Mouse (Mus musculus) embryonic facial prominence, embryonic 11.5 days (tissue): ENCODE results near the gene Gm5640. TPM values are rescaled to one million over a fixed set of nuclear protein-coding genes. Genes with fewer than 3 reads are reported as not detected.
"Not testable (repeated sequence)": the region's sequence is repeated elsewhere in the genome, so short reads cannot be mapped to it uniquely, and the experiment has no call there.

ENCODE experiments used
- ATAC-seq: fragments of 200-750 bp; cut with Nextera tagmentation; replicated peaks from 2 replicates; pipeline ENCODE4 v1.8.0; 2017; ENCODE audit warnings: low read depth; ENCODE audit not compliant: insufficient number of reproducible peaks, low FRiP score, low TSS enrichment
- DNase-seq: peaks from one replicate; pipeline ENCODE4 v3.0.0-alpha.2; 2015; ENCODE audit warnings: low spot score
- H3K27ac ChIP-seq: fragments of 300-500 bp; sonication (generic); replicated peaks from 2 replicates; pipeline ENCODE4 v1.5.1; 2014; ENCODE audit warnings: mild to moderate bottlenecking, low read depth, low read length, control low read depth
- H3K27me3 ChIP-seq: fragments of 300-500 bp; sonication (generic); 2 replicates; pipeline ENCODE4 v1.6.1; 2014; ENCODE audit warnings: mild to moderate bottlenecking, low read length, moderate library complexity, mixed read lengths; ENCODE audit not compliant: control insufficient read depth, insufficient read depth
- H3K36me3 ChIP-seq: fragments of 300-500 bp; sonication (generic); replicated peaks from 2 replicates; pipeline ENCODE4 v1.6.1; 2014; ENCODE audit warnings: low read depth, mild to moderate bottlenecking, low read length, moderate library complexity, mixed read lengths; ENCODE audit not compliant: control insufficient read depth, insufficient read depth
- H3K4me1 ChIP-seq: fragments of 300-500 bp; sonication (generic); 2 replicates; pipeline ENCODE4 v1.6.1; 2014; ENCODE audit warnings: low read length, mixed read lengths; ENCODE audit not compliant: control insufficient read depth, insufficient read depth
- H3K4me2 ChIP-seq: fragments of 300-500 bp; sonication (generic); 2 replicates; pipeline ENCODE4 v1.6.1; 2014; ENCODE audit warnings: low read depth, mild to moderate bottlenecking, control low read depth, low read length, moderate library complexity
- H3K4me3 ChIP-seq: fragments of 300-500 bp; sonication (generic); 2 replicates; pipeline ENCODE4 v1.5.1; 2014; ENCODE audit warnings: low read depth, low read length, control low read depth
- H3K9ac ChIP-seq: fragments of 300-500 bp; sonication (generic); replicated peaks from 2 replicates; pipeline ENCODE4 v1.6.1; 2014; ENCODE audit warnings: mild to moderate bottlenecking, control low read depth, low read length
- H3K9me3 ChIP-seq: fragments of 300-500 bp; sonication (generic); replicated peaks from 2 replicates; pipeline ENCODE4 v1.6.1; 2016; ENCODE audit warnings: mild to moderate bottlenecking, low read length, inconsistent platforms, mixed read lengths; ENCODE audit not compliant: control insufficient read depth
- WGBS: fragments of 180-500 bp; shearing (Covaris S2); extraction: QIAGEN DNeasy Blood & Tissue Kit; methylation state at CpG from one replicate; pipeline ENCODE4 v1.1.7; 2014; 5-methylcytosine and 5-hydroxymethylcytosine counted together
- polyA plus RNA-seq: library from polyadenylated mRNA; unstranded; fragments of >200 nt; fragmentation: Nextera tagmentation; extraction: Ambion mirVana; gene quantifications from 2 replicates; pipeline ENCODE4 v1.2.1, GENCODE M21; 2014

Gene Gm5640
- not detected in 2 replicates for polyA plus RNA-seq

- not testable (repeated sequence) for H3K9me3 ChIP-seq, H3K9ac ChIP-seq, H3K36me3 ChIP-seq, ATAC-seq, H3K4me3 ChIP-seq, H3K4me1 ChIP-seq, H3K27ac ChIP-seq, H3K4me2 ChIP-seq, DNase-seq, H3K27me3 ChIP-seq
- WGBS, result 73% methylated on average over 2 of the region's 5 CpGs
Observed at GRCm38 (mm10) chrX:74645466-74646323, at the start of gene Gm5640. TSS of gene Gm5640 (minus strand) at chrX:74645635.

GRCm38 (mm10) chrX:74646393-74646792 is 958 bp upstream of the Gm5640 start:
- not testable (repeated sequence) for H3K4me2 ChIP-seq, H3K36me3 ChIP-seq, H3K9me3 ChIP-seq, H3K27me3 ChIP-seq, ATAC-seq, H3K9ac ChIP-seq, H3K4me1 ChIP-seq, H3K4me3 ChIP-seq, H3K27ac ChIP-seq, DNase-seq
- WGBS, result no CpG with 5 or more reads among the region's 1 CpGs

- DNase-seq (no peak), ATAC-seq (no peak)
- no peaks in the 10 kb centered on the region for H3K4me1 ChIP-seq
- no peak within 1 kb of the TSS for H3K4me3 ChIP-seq
- no peaks in the 10 kb centered on the region for H3K36me3 ChIP-seq
- WGBS, result 80% methylated on average over 2 of the region's 2 CpGs
- H3K27ac ChIP-seq, result no peak within 1 kb of the TSS
- H3K27me3 ChIP-seq, result no peaks in the 10 kb centered on the region
- H3K4me2 ChIP-seq, result no peak within 1 kb of the TSS
- no peaks in the 10 kb centered on the region for H3K9me3 ChIP-seq
- H3K9ac ChIP-seq, result no peak within 1 kb of the TSS
Observed at GRCm38 (mm10) chrX:74592379-74592778, 53.1 kb downstream of the Gm5640 start, which contains the start of gene Olfr1325. TSS of gene Olfr1325 (plus strand) at chrX:74592679.

Other genes starting within 250 kb of the Gm5640 start
- gene G6pdx, start 216.4 kb downstream of the Gm5640 start, polyA plus RNA-seq, result 54.2 and 59.2 TPM in 2 replicates
- not detected in 2 replicates for gene Gm6880, start 164.2 kb downstream of the Gm5640 start, polyA plus RNA-seq
- not detected in 2 replicates for gene Olfr1326-ps1, start 70.7 kb downstream of the Gm5640 start, polyA plus RNA-seq
- not detected in 2 replicates for gene Olfr1325, start 53.0 kb downstream of the Gm5640 start, polyA plus RNA-seq
- not detected in 2 replicates for gene Gm6890, start 95.3 kb upstream of the Gm5640 start, polyA plus RNA-seq
- not detected in 2 replicates for gene Gm5936, start 191.6 kb upstream of the Gm5640 start, polyA plus RNA-seq